Mouse (Mus musculus) mature B cell (primary cell): ENCODE data around the gene Adarb1.

Source experiments
- in situ Hi-C: fragments of 300-500 bp; cut with MboI; formaldehyde crosslinking; loops from 2 replicates; pipeline ENCODE4 v1.14.3; 2019

Gene Adarb1

DNA sequence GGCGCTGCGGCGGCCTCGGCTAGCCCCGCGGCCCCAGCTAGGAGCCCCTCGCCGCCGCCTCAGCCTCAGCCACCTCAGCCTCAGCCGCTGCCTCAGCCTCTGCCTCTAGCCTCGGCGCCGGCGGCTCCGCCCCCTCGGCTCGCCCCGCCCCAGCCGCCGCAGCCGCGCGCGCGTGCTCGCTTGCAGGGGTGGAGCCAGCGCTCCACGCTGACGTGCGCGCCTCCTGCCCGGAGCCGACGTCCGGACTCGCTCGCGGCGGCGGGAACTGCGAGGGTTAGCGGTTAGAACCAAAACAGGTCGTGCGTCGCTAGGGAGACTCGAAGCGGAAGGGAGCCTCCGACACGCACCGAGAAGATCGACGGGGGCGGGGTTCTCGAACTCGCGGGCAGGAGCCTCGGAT lies at the start of gene Adarb1:
Gene Adarb1 (minus strand): TSS at position 133 of the 400 bp plus-strand sequence.
- in situ Hi-C loops, result no loop called here

GRCm38 (mm10) chr10:77467407-77467806 lies 49.3 kb upstream of the Adarb1 start:
- in situ Hi-C loops, result no loop called here

- in situ Hi-C loops, result no loop called here
Measured at GRCm38 (mm10) chr10:77465902-77466301, 47.8 kb upstream of the Adarb1 start.

- in situ Hi-C loops, result no loop called here
Measured at GRCm38 (mm10) chr10:77464181-77464936, 46.3 kb upstream of the Adarb1 start.

DNA sequence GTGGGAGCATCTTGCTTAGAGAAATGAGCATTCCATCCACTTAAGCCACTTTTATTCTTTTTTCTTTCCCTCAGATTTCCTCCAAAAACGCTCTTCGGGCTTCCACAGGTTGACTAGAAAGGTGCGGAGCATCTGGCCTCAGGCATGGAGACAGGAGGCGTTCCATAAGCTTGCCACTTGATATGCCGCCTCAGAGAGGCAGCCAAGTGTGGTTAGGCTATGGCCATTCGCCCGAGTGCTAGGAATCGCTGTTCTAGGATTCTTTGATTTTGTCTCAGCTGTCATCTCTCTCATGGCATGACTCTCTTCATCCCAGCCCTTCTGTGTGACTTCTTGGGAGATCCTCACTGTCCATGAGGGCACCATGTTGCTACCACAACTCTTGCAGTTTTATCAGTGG lies 43.1 kb upstream of the Adarb1 start:
- in situ Hi-C loops, result no loop called here

DNA sequence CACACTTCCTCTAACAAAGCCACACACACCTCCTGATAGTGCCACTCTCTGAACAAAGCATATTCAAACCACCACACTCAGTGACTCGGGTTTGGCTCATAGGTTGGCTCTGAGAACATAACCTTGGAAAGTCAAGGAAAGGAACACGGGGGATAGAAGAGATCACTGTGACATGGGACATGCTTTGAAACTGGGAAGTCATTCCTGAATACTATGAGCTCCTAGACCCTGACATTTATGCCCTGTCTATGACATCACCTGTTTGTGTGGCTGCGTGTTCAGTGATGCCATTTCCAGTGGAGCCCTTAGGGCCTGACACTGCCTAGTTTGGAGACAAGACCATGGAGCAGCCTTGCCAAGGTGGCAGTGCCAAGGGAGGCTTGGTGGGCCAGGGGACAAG lies 39.6 kb upstream of the Adarb1 start:
- in situ Hi-C loops, result no loop called here

GRCm38 (mm10) chr10:77456507-77456906 lies 38.4 kb upstream of the Adarb1 start:
- in situ Hi-C loops, result no loop called here

DNA sequence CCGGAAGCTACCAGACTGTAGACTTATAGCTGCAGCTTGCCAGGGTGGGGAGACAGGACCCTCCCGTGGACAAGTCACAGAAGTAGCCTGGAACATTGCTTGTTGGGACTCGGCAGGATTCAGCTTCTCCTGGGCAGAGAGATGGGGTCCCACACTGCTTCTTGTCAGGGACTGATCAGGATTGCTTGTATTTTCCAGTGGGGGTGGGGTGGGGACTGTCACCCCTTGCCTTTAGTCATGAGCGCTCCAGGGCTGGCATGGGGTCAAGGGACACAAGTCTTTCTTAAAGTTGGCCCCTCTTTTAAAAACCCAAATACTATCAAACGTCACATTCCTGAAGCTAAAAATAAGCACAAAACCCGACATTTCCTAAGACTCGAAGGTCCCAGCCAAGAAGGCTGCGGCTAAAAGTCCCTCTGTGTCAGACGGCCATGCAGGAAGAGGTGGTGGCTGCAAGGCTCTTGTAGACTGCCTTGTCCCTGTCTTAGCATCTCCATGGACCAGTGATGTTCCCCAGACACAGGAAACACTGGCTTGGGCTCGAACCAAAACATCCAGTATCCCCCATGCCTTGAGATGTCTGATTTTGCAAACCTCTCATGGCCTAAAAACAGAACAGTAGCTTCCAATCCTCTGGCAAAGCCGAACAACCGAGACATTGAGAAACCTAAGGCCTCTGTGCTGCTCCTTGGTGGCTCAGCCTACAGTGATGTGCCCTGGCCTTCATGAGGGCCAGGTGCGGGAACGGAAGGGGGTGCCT lies 37.4 kb upstream of the Adarb1 start:
- in situ Hi-C loops, result no loop called here

GRCm38 (mm10) chr10:77454795-77455194 lies 36.7 kb upstream of the Adarb1 start:
- in situ Hi-C loops, result no loop called here

- in situ Hi-C loops, result no loop called here
Measured at GRCm38 (mm10) chr10:77451822-77452221, 33.8 kb upstream of the Adarb1 start.

DNA sequence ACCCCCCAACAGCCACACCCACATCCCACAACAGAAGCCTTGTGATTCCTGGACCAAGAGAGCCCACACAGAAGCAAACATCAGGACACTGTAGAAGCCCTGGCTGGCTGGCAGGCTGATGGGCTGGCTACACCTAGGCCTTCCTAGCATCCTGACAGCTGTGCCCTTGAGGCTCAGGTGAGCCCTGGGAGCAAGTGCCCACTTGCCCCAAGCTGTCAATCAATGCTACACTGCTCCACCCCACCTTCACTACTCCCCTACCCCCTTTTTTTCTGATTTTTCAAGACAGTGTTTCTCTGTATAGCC lies 32.0 kb upstream of the Adarb1 start:
- in situ Hi-C loops, result no loop called here

DNA sequence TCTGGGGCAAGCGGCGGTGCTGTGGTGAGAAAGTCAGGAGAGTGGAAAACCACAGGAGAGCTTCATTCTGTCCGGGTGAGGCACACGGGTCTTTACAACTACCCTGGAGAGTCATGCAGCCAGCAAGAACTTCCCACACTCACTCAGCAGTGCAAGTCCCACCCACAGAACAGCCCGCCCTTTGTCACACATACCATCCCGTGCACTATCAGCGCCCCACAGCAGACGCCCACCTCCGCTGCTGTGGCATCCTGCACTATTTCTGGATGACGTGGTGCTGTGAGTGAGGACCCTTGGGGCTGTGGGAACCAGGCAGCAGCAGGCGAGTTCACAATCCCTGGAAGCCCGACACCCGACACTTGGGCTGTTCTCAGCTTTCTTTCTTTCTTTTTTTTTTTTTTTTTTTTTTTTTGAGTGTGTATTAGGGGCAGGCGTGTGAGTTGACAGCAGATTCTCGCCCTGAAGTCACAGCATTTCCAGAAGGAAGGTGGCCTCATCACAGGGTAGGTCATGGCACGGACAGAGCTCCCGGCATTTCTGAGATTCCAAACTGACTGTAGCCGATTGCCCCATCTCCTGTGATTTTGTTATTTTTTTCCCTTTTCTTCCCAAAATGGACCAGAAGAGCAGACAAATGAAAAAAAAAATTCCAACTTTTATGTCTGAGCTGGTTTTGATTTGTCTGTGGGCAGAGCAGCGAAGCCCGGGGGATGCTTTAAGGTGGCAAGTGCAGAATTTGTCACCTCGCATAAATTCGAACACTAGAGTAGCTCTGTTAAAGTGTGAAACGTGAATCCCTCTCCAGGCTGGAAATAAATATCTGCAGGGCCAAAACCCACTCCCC lies 31.5 kb upstream of the Adarb1 start:
- in situ Hi-C loops, result no loop called here

DNA sequence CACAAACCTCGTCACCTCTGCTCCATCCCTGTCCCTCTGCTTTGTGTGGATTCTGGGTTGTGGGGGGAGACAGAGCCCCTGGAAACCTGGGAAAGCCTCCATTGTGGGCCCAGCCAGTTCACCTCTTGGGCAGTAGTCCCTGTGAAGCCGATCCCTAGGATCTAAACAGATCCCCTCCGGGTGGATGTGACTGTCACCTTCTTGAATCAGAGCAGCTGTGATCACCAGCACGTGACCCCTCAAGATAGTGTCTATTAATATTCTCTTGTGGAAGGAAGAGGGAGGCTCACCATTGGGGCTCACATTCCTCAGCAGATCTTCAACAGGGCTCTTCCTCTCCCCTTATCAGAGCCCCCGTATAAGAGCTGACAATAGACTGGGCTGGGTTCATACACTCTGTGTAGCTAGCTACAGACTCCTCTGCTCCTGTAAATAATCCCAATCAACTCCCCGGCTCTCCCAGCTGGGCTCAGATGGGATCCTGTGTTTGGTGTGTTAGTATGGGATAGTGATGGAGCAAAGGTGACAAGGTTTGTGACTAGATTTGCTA lies 30.7 kb upstream of the Adarb1 start:
- in situ Hi-C loops, result no loop called here

DNA sequence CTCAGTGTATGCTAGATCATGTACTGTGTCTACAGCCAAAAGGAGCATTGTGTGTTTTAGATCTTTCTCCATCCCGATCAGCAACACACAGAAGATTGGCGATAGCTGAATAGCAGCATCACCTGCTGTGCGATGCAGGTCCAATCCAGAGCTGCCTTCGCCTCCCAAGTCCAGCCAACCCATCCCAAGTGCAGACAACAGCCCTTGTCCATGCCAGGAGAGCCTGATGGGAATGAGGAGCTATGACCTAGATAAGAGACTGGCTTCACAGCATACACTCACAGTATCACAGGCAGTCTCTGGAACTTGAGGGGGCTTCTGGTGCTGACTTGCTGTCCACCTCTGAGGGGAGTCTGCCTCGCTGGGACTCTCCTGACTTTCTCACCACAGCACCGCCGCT lies 30.1 kb upstream of the Adarb1 start:
- in situ Hi-C loops, result no loop called here

GRCm38 (mm10) chr10:77447755-77448154 lies 29.7 kb upstream of the Adarb1 start:
- in situ Hi-C loops, result no loop called here

DNA sequence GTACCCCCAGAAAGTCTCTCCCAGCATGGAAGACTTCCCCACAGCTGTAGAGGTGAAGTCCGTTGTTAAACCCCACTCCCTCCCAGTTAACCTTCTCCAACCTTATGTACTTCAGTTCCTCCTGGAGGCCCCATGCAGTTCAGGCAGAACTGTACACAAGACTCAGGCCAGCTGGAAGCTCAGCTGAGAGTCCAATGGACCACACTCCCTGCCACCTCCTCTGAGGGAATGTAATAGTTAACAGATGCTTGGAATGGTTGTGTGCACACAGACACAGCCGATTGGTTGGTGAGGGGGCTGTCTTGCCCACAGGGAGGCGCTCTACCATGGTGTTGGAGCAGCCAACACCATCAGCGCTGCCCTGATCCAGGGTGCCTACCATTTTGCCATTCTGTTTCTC lies 24.2 kb upstream of the Adarb1 start:
- in situ Hi-C loops, result no loop called here

DNA sequence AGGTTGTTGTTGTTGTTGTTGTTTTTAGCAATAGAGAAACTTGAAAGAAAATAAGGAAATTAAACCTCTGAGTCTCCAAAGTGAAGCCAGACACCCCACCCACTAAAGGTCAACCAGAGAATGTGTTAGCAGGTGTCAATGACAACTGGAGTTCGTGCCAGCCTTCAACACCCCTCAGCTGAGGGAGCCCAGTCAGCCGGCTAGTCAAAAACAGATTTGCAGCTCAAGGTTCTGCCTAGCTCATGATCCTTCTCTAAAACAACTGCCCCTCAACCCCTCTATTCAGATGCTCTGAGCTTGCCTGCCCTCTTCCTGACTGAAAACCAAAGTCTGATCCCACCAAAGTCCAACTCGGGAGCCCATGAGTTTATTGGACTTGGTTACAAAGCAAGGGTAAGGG lies 23.7 kb upstream of the Adarb1 start:
- in situ Hi-C loops, result no loop called here

GRCm38 (mm10) chr10:77440841-77441755 lies 23.0 kb upstream of the Adarb1 start:
- in situ Hi-C loops, result no loop called here

- in situ Hi-C loops, result no loop called here
Measured at GRCm38 (mm10) chr10:77440286-77440685, 22.2 kb upstream of the Adarb1 start.

GRCm38 (mm10) chr10:77439026-77439425 lies 21.0 kb upstream of the Adarb1 start:
- in situ Hi-C loops, result no loop called here

- in situ Hi-C loops, result no loop called here
Measured at GRCm38 (mm10) chr10:77438021-77438420, 20.0 kb upstream of the Adarb1 start.
